Mouse (Mus musculus): ENCODE data around the gene Tbx2. TPM values are rescaled to one million over a fixed set of nuclear protein-coding genes. Genes with fewer than 3 reads are reported as not detected.

Gene Tbx2
- polyA plus RNA-seq, 1 experiment = 54.0 TPM

DNA sequence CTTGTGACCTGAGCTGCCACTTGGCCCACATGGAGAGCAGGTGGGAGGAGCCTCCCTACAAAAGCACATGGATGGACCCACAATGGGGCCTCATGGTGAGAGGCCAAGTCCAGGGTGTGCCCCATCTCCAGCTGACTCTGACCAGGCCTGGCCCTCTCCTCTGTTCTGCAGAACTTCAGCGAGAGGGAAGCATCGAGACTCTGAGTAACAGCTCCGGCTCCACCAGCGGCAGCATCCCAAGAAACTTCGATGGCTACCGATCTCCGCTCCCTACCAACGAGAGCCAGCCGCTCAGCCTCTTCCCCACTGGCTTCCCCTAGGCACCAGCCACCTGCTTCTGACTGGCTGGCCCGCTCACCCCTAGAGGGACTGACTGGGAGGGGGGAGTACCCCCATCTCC is 7.3 kb upstream of the Tbx2 start:
- DNase-seq (ENCODE audit: low read depth) = no peak

- no peak for DNase-seq (ENCODE audit: low read depth)
Observed at GRCm38 (mm10) chr11:85825823-85826222, 6.5 kb upstream of the Tbx2 start.

GRCm38 (mm10) chr11:85827342-85827741 is 5.0 kb upstream of the Tbx2 start:
- DNase-seq (ENCODE audit: low read depth) = no peak

- no peak for DNase-seq (ENCODE audit: low read depth)
Observed at GRCm38 (mm10) chr11:85828691-85829519, 3.4 kb upstream of the Tbx2 start.

- no peak for DNase-seq (ENCODE audit: low read depth)
Observed at GRCm38 (mm10) chr11:85829520-85830440, 2.6 kb upstream of the Tbx2 start.

DNA sequence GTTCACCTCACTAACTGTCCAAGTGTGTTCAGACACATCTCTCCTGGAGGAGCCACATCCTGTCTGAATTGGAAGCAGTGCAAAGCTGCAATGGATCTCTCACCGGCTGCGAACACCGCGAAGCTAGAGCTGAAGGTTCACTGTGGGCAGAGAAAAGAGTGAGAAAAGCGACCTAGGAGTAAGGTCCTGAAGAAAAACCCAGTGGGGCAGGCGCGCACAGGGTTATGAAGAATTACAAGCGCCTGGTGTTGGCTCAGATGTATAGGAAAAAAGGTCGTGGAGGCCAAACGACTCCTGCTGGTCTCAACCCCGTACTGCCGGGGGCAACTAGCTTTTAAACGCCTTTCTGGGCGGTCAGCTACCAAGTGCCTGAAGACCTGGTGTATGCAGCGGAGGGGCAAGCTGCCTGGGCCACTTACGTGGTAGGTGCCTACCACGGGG is 1.4 kb upstream of the Tbx2 start:
- no peak for DNase-seq (ENCODE audit: low read depth)

DNA sequence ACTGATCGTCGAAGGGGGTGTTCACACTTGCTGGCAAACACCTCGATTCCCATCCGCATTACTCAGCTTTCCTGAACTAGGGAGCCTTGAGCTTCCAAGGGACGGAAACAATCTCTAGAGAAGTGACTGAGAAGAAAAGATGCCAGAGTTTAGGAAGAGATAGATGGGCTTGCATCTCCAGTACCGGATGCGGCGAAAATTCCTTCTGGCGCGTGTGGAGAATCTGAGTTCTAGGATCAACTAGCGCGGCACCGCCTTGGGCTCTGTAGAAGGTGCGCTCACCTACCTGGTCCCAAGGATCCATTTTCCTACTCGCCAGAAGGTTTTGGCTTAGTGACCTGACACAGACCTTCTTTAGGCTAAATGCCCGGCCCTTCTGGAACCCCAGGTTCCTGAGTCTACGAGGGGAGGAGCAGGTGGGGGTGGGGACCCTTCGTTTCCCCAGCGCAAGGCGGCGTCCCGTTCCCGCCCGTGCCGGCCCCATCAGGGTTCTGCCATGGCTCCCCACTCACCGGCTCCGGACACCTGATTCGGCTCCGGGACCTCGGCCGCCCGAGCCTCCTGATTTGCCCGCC is 608 bp upstream of the Tbx2 start:
- no peak for DNase-seq (ENCODE audit: low read depth)

DNA sequence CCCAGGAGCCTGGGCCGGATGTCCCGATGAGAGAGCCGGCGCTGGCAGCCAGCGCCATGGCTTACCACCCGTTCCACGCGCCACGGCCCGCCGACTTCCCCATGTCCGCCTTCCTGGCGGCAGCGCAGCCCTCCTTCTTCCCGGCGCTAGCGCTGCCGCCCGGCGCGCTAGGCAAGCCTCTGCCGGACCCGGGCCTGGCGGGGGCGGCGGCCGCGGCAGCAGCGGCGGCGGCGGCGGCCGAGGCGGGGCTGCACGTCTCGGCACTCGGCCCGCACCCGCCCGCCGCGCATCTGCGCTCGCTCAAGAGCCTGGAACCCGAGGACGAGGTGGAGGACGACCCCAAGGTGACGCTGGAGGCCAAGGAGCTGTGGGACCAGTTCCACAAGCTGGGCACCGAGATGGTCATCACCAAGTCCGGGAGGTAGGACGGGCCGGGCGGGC is 750 bp downstream of the Tbx2 start:
- no peak for DNase-seq (ENCODE audit: low read depth)

DNA sequence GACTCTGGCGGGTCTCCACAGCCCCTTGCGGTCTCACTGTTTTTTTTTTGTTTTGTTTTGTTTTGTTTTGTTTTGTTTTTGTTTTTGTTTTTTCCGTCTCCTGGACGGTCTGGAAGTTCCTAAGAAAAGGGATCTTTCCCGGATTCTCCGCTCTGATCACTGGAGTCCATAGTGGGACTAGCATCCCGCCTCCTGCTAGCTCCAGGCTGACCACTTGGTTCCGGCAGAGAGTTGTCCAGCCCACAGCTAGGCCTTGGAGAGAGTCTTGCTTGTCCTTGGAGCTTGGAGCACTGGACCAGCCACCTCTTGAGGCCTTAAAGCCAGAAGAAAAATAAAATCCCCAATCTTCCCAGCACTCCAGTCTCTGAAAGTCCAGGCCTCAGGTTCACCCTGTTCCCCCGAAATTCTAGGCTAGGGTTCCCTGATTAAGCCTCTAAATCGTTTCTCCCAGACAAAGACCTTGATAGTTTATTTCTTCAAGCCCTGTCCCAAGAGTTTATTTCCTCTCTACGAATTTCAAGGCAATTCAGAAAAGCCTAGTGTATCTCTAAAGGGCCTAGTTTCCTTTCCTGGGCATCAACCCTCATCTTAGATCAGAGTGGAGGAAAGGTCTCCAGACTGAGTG is 1.5 kb downstream of the Tbx2 start:
- DNase-seq (ENCODE audit: low read depth) = no peak

- no peak for DNase-seq (ENCODE audit: low read depth)
Observed at GRCm38 (mm10) chr11:85834386-85834931, 2.1 kb downstream of the Tbx2 start.

DNA sequence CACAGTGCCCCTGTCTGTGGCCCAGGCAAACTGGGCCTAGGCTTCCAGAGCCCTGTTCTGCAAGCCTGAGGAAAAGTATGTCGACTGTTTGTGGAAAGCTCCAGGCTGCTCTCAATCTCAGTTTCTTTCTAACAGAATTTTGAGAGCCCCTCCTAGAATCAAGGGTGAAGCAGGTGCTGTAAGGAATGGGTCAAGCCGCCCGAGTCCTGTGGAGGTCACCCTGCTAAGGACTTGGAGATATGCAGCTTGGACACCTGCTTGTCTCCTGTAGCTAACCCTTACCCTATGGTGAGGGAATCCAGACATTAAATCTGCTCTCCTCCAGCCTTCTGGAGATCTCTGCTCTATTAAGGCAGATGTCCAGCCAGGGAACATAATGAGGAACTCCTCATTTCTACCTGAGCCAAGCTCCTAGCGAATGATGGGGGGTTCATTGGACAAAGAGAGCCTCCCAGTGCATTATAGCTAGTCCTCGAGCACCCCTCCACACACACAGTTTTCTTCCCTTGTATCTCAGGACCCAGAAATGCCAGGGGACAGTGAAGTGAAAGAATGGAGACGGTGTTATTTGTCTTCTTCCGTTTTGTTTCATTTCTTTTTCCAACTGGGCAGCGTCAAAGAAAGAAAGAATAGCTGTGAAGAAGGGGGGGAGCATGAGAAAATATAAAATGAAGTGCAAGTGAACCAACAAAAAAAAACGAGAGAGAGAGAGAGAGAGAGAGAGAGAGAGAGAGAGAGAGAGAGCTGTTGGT is 2.8 kb downstream of the Tbx2 start:
- DNase-seq (ENCODE audit: low read depth) = no peak

DNA sequence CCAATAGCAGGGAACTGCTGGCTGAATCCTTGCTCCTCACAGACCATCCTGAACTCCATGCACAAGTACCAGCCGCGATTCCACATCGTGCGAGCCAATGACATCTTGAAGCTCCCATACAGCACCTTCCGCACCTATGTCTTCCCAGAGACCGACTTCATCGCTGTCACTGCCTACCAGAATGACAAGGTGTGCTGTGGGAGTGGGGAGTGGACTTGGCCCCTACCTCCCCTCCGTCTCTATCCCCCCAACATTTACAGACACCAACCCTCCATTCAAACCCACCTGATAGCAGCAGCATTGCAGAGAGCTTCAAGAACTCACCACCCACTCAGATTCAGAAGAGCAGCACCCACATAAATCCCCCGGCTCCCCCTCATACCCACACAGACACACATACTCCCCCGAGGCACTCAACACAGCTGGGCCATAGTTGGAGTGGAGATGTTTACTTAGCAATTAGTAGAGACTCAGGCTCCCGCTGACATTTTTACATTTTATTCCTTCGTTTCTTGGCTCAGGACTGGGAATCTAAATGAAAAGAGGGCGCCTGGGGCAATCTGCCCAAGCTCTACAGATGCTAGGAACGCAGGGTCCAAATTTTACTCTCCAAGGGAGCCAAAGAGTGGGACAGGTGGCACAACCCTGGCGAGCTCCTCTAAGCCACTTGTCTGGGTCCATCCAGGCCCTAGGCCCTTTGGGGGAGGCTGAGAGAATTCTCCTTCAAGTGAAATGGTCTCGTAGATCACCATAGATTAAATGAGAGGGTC is 3.6 kb downstream of the Tbx2 start:
- no peak for DNase-seq (ENCODE audit: low read depth)

DNA sequence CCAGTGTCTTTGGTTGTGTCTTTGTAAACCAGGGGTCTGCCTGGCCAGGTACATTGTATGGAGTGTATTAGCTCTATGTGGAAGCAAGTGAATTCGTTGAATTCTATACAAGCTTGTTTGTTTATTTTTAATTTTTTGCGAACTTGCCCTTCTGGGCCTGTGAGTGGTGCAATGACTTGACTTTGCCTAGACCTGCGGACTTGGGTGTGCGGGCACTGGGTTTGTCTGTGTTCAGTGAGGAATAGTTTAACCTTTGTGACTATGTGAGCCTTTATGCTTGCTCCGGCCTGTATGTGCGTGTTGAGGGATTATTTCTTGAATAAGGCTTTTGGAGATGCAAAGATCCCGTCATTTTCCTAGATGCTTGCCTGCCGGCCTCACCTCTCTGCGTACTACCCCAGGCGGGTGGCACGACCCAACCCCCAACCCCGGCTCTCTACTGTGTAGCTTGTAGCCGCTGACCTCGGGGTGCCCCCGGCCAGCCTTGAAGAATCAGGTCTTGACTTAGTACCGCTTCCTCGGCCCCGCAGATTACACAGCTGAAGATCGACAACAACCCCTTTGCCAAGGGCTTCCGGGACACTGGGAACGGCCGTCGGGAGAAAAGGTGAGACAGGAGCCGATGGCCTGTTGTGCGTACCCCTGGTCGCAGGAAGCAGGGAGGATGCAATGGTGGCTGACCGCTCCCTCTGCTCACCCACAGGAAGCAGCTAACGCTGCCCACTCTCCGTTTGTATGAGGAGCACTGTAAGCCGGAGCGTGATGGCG is 4.4 kb downstream of the Tbx2 start:
- no peak for DNase-seq (ENCODE audit: low read depth)

- DNase-seq (ENCODE audit: low read depth) = no peak
Observed at GRCm38 (mm10) chr11:85837291-85837647, 4.9 kb downstream of the Tbx2 start.

GRCm38 (mm10) chr11:85837648-85838423 is 5.5 kb downstream of the Tbx2 start:
- no peak for DNase-seq (ENCODE audit: low read depth)

GRCm38 (mm10) chr11:85838424-85839257 is 6.3 kb downstream of the Tbx2 start:
- DNase-seq (ENCODE audit: low read depth) = no peak

DNA sequence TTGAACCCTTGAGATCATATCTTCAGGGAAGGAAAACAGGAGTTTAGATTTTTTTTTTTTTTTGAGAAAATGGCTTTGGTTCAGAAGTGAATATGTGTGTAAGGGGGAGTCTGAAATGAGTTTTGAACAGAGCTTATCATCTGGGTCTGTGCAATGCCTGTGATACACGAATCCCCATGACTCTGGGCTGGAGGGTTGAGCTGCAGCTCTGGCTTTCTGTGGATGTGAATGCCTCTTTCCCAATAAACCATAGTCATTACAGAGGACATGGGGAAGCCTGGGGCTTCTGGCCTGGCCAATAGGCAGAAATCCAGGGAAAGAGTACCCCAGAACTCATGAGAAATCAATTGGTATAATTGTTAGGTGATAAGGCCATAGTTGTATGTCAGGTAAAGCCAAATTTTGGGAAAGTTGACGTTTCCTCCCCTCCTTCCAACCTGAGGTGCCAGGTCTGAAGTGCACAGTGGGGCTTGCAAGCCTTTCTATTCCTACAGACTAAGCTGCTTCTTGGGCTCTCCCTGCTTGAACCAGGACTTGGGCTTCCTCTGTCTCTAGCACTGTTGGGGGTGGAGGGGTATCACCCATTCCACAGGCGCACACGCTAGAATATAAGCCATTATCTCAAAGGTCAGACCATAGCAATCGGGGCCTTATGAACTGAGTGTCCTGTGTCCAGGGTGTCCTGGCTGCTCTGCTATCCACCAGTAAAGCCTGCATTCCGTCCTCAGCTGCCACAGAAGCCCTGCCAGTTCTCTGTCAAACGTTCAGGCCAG is 7.1 kb downstream of the Tbx2 start:
- DNase-seq (ENCODE audit: low read depth) = no peak
